Mouse (Mus musculus): ENCODE results near the gene Ptk7. TPM values are rescaled to one million over a fixed set of nuclear protein-coding genes. Genes with fewer than 3 reads are reported as not detected.

Gene Ptk7
- polyA plus RNA-seq, 1 experiment from 2014 or later = 20.6 TPM

- Histone ChIP-seq H3K4me2 (replicated peaks) (peak overlapping the region; percentile 69), H3K4me1 (replicated peaks; ENCODE audit: control insufficient read depth, insufficient read depth, low read length) (peaks cover 31% of the 10 kb centered on the region), H3K9me3 (ENCODE audit: control insufficient read depth, low read length) (no peaks in the 10 kb centered on the region), H3K36me3 (replicated peaks; ENCODE audit: control insufficient read depth, insufficient read depth) (peaks cover 21% of the 10 kb centered on the region), H3K4me3 (replicated peaks; ENCODE audit: low read length) (peak overlapping the region; percentile 59), H3K9ac (peak overlapping the region; percentile 86), H3K27me3 (ENCODE audit: control insufficient read depth, insufficient read depth, low read length) (no peaks in the 10 kb centered on the region), H3K27ac (peak overlapping the region; percentile 93)
- ATAC-seq (ENCODE audit: low FRiP score) (no peak; the same call in 1 of the 2 replicates), DNase-seq (ENCODE audit: low spot score) (no peak)
- WGBS = under 1% methylated on average over 19 of the region's 19 CpGs
These were observed 17.0 kb upstream of the Ptk7 start for GRCm38 (mm10) chr17:46646322-46646662.

- under 1% methylated on average over 51 of the region's 53 CpGs for WGBS
- H3K36me3 ChIP-seq (replicated peaks; ENCODE audit: control insufficient read depth, insufficient read depth) = peaks cover 27% of the 10 kb centered on the region
- H3K4me3 ChIP-seq (replicated peaks; ENCODE audit: low read length) = peak within 1 kb of the TSS; percentile 59
- H3K9me3 ChIP-seq (ENCODE audit: control insufficient read depth, low read length) = no peaks in the 10 kb centered on the region
- ATAC-seq (ENCODE audit: low FRiP score) = peak; percentile 73
- no peaks in the 10 kb centered on the region for H3K27me3 ChIP-seq (ENCODE audit: control insufficient read depth, insufficient read depth, low read length)
- peak within 1 kb of the TSS; percentile 86 for H3K9ac ChIP-seq
- peak; percentile 99 for DNase-seq (ENCODE audit: low spot score)
- peak within 1 kb of the TSS; percentile 69 for H3K4me2 ChIP-seq (replicated peaks)
- H3K27ac ChIP-seq = peak within 1 kb of the TSS; percentile 93
- H3K4me1 ChIP-seq (replicated peaks; ENCODE audit: control insufficient read depth, insufficient read depth, low read length) = peaks cover 26% of the 10 kb centered on the region
These were observed 16.4 kb upstream of the Ptk7 start, which contains the start of the genes Klc4 and Mrpl2 for GRCm38 (mm10) chr17:46645561-46646321. Gene Klc4, minus strand, starts transcription at chr17:46646022. Gene Mrpl2, plus strand, starts transcription at chr17:46646229.

GRCm38 (mm10) chr17:46644916-46645475 lies 15.7 kb upstream of the Ptk7 start:
- H3K9me3 ChIP-seq (ENCODE audit: control insufficient read depth, low read length) = no peaks in the 10 kb centered on the region
- H3K36me3 ChIP-seq (replicated peaks; ENCODE audit: control insufficient read depth, insufficient read depth) = peaks cover 34% of the 10 kb centered on the region
- H3K27me3 ChIP-seq (ENCODE audit: control insufficient read depth, insufficient read depth, low read length) = no peaks in the 10 kb centered on the region
- peak overlapping the region; percentile 67 for H3K4me2 ChIP-seq (replicated peaks)
- H3K4me3 ChIP-seq (replicated peaks; ENCODE audit: low read length) = peak overlapping the region; percentile 59
- 13% methylated on average over 11 of the region's 11 CpGs for WGBS
- DNase-seq (ENCODE audit: low spot score) = no peak
- no peak for ATAC-seq (ENCODE audit: low FRiP score)
- no peak overlapping the region for H3K27ac ChIP-seq
- H3K9ac ChIP-seq = peak overlapping the region; percentile 67
- peaks cover 25% of the 10 kb centered on the region for H3K4me1 ChIP-seq (replicated peaks; ENCODE audit: control insufficient read depth, insufficient read depth, low read length)

- 90% methylated on average over 12 of the region's 12 CpGs for WGBS
These were observed 15.0 kb upstream of the Ptk7 start for GRCm38 (mm10) chr17:46644152-46644805.

GRCm38 (mm10) chr17:46642060-46642459 lies 12.8 kb upstream of the Ptk7 start:
- DNase-seq (ENCODE audit: low spot score) = no peak
- no peak overlapping the region for H3K4me2 ChIP-seq (replicated peaks)
- no peak for ATAC-seq (ENCODE audit: low FRiP score)
- no peak overlapping the region for H3K4me3 ChIP-seq (replicated peaks; ENCODE audit: low read length)
- 92% methylated on average over 17 of the region's 17 CpGs for WGBS
- H3K36me3 ChIP-seq (replicated peaks; ENCODE audit: control insufficient read depth, insufficient read depth) = peaks cover 43% of the 10 kb centered on the region
- no peak overlapping the region for H3K27ac ChIP-seq
- H3K27me3 ChIP-seq (ENCODE audit: control insufficient read depth, insufficient read depth, low read length) = no peaks in the 10 kb centered on the region
- H3K9me3 ChIP-seq (ENCODE audit: control insufficient read depth, low read length) = no peaks in the 10 kb centered on the region
- peaks cover 17% of the 10 kb centered on the region for H3K4me1 ChIP-seq (replicated peaks; ENCODE audit: control insufficient read depth, insufficient read depth, low read length)
- no peak overlapping the region for H3K9ac ChIP-seq

More at GRCm38 (mm10) chr17:46644152-46644805, 15.0 kb upstream of the Ptk7 start:
- Histone ChIP-seq H3K27ac (no peak overlapping the region), H3K4me2 (replicated peaks) (peak overlapping the region; percentile 67), H3K9me3 (ENCODE audit: control insufficient read depth, low read length) (no peaks in the 10 kb centered on the region), H3K9ac (peak overlapping the region; percentile 67; the same call in 1 of the 2 replicates), H3K27me3 (ENCODE audit: control insufficient read depth, insufficient read depth, low read length) (no peaks in the 10 kb centered on the region), H3K36me3 (replicated peaks; ENCODE audit: control insufficient read depth, insufficient read depth) (peaks cover 41% of the 10 kb centered on the region), H3K4me1 (replicated peaks; ENCODE audit: control insufficient read depth, insufficient read depth, low read length) (peaks cover 18% of the 10 kb centered on the region), H3K4me3 (replicated peaks; ENCODE audit: low read length) (peak overlapping the region; percentile 59)
- ATAC-seq (ENCODE audit: low FRiP score) (no peak), DNase-seq (ENCODE audit: low spot score) (no peak)

GRCm38 (mm10) chr17:46639929-46640328 lies 10.6 kb upstream of the Ptk7 start:
- H3K36me3 ChIP-seq (replicated peaks; ENCODE audit: control insufficient read depth, insufficient read depth) = peaks cover 54% of the 10 kb centered on the region
- ATAC-seq (ENCODE audit: low FRiP score) = no peak
- WGBS = 85% methylated on average over 9 of the region's 9 CpGs

GRCm38 (mm10) chr17:46636831-46637523 lies 7.7 kb upstream of the Ptk7 start:
- DNase-seq (ENCODE audit: low spot score) = peak; percentile 85
- Histone ChIP-seq H3K4me2 (replicated peaks) (peak overlapping the region; percentile 9; the same call in 1 of the 2 replicates), H3K4me1 (replicated peaks; ENCODE audit: control insufficient read depth, insufficient read depth, low read length) (no peaks in the 10 kb centered on the region; the same call in 1 of the 2 replicates), H3K9me3 (ENCODE audit: control insufficient read depth, low read length) (no peaks in the 10 kb centered on the region), H3K27me3 (ENCODE audit: control insufficient read depth, insufficient read depth, low read length) (no peaks in the 10 kb centered on the region), H3K9ac (no peak overlapping the region), H3K27ac (no peak overlapping the region), H3K36me3 (replicated peaks; ENCODE audit: control insufficient read depth, insufficient read depth) (peaks cover 63% of the 10 kb centered on the region), H3K4me3 (replicated peaks; ENCODE audit: low read length) (no peak overlapping the region)
- WGBS = 20% methylated on average over 15 of the region's 15 CpGs
- peak; percentile 46; the same call in 1 of the 2 replicates for ATAC-seq (ENCODE audit: low FRiP score)

More at GRCm38 (mm10) chr17:46639929-46640328, 10.6 kb upstream of the Ptk7 start:
- Histone ChIP-seq H3K27ac (no peak overlapping the region), H3K27me3 (ENCODE audit: control insufficient read depth, insufficient read depth, low read length) (no peaks in the 10 kb centered on the region), H3K9ac (no peak overlapping the region), H3K4me2 (replicated peaks) (no peak overlapping the region), H3K4me3 (replicated peaks; ENCODE audit: low read length) (no peak overlapping the region), H3K4me1 (replicated peaks; ENCODE audit: control insufficient read depth, insufficient read depth, low read length) (peaks cover 8% of the 10 kb centered on the region), H3K9me3 (ENCODE audit: control insufficient read depth, low read length) (no peaks in the 10 kb centered on the region)
- no peak for DNase-seq (ENCODE audit: low spot score)

GRCm38 (mm10) chr17:46629685-46630441 lies 559 bp upstream of the Ptk7 start:
- Histone ChIP-seq H3K9ac (peak overlapping the region; percentile 34; the same call in 1 of the 2 replicates), H3K4me2 (replicated peaks) (peak overlapping the region; percentile 83), H3K4me3 (replicated peaks; ENCODE audit: low read length) (peak overlapping the region; percentile 72), H3K36me3 (replicated peaks; ENCODE audit: control insufficient read depth, insufficient read depth) (peaks cover 32% of the 10 kb centered on the region), H3K27ac (peak overlapping the region; percentile 77), H3K4me1 (replicated peaks; ENCODE audit: control insufficient read depth, insufficient read depth, low read length) (peaks cover 24% of the 10 kb centered on the region), H3K27me3 (ENCODE audit: control insufficient read depth, insufficient read depth, low read length) (no peaks in the 10 kb centered on the region), H3K9me3 (ENCODE audit: control insufficient read depth, low read length) (no peaks in the 10 kb centered on the region)
- 4% methylated on average over 12 of the region's 12 CpGs for WGBS
- ATAC-seq (ENCODE audit: low FRiP score) (peak; percentile 46; the same call in 1 of the 2 replicates), DNase-seq (ENCODE audit: low spot score) (no peak)
